Mouse (Mus musculus) layer of hippocampus, postnatal 25 days (tissue): Measurements from ENCODE around the gene Fthl17e. TPM values are rescaled to one million over a fixed set of nuclear protein-coding genes. Genes with fewer than 3 reads are reported as not detected.
"Not testable (repeated sequence)": the region's sequence is repeated elsewhere in the genome, so short reads cannot be mapped to it uniquely, and the experiment has no call there.

Experiments used
- DNase-seq, 2 experiments: peaks; one replicate each; pipeline ENCODE4 v3.0.0; 2022; ENCODE audit warnings: mixed read lengths in 2 of 2, low spot score in 1 of 2; ENCODE audit errors: extremely low spot score in 1 of 2
- total RNA-seq, 2 experiments: library from RNA; stranded (reverse); gene quantifications; 2 replicates each; pipeline ENCODE4 v1.2.3; 2021

The Fthl17e gene
- not detected for total RNA-seq

- DNase-seq: not testable (repeated sequence)
Observed at GRCm38 (mm10) chrX:9033193-9033592, at the start of gene Fthl17e. Fthl17e (plus strand) TSS chrX:9033493.

GRCm38 (mm10) chrX:8986655-8987054 is 46.6 kb upstream of the Fthl17e start, which contains the start of gene Fthl17d:
Fthl17d (minus strand) TSS chrX:8986755.
- DNase-seq: not testable (repeated sequence)

- no peak for DNase-seq
Observed at GRCm38 (mm10) chrX:9016079-9016478, 17.2 kb upstream of the Fthl17e start.

GRCm38 (mm10) chrX:9019481-9019880 is 13.8 kb upstream of the Fthl17e start:
- DNase-seq: no peak

- not testable (repeated sequence) for DNase-seq
Observed at GRCm38 (mm10) chrX:9041611-9042010, 8.3 kb downstream of the Fthl17e start.

- peak; percentile 84 to 98 for DNase-seq
Observed at GRCm38 (mm10) chrX:9060952-9061351, 27.7 kb downstream of the Fthl17e start.

- DNase-seq: no peak
Observed at GRCm38 (mm10) chrX:9062101-9062500, 28.8 kb downstream of the Fthl17e start.

GRCm38 (mm10) chrX:9062715-9063114 is 29.4 kb downstream of the Fthl17e start, which contains the start of gene Fthl17f:
Fthl17f (plus strand) TSS chrX:9063015.
- not testable (repeated sequence) for DNase-seq

GRCm38 (mm10) chrX:9077699-9078098 is 44.4 kb downstream of the Fthl17e start:
- peak in 1 of 2 experiments; percentile 58 for DNase-seq

Other genes with a start within 250 kb of the Fthl17e start
- not detected for gene Ssxb5, start 229.8 kb upstream of the Fthl17e start, total RNA-seq
- gene Gm6592, start 189.5 kb upstream of the Fthl17e start, total RNA-seq: not detected
- gene Gm5751, start 159.2 kb upstream of the Fthl17e start, total RNA-seq: not detected
- gene B630019K06Rik, start 141.1 kb upstream of the Fthl17e start, total RNA-seq: 10 to 100 TPM; 27.5 to 33.7 TPM
- gene Fthl17b, start 70.5 kb upstream of the Fthl17e start, total RNA-seq: not detected
- gene Fthl17c, start 56.9 kb upstream of the Fthl17e start, total RNA-seq: not detected
- not detected for gene Fthl17d, start 46.7 kb upstream of the Fthl17e start, total RNA-seq
- not detected for gene Fthl17f, start 29.5 kb downstream of the Fthl17e start, total RNA-seq
- not detected for gene 4930402K13Rik, start 71.1 kb downstream of the Fthl17e start, total RNA-seq
- 1 to 10 TPM; 4.6 to 5.4 TPM for gene Lancl3, start 166.4 kb downstream of the Fthl17e start, total RNA-seq
- gene Gm14862, start 223.4 kb downstream of the Fthl17e start, total RNA-seq: not detected
- gene Xk, start 239.3 kb downstream of the Fthl17e start, total RNA-seq: 10 to 100 TPM; 12.0 to 15.8 TPM